Mouse (Mus musculus): Measurements from ENCODE around the gene Kif26a. TPM values are rescaled to one million over a fixed set of nuclear protein-coding genes. Genes with fewer than 3 reads are reported as not detected.
A peak's percentile ranks its signal among the peaks of the same experiment; 100 is the strongest.

Gene Kif26a
- polyA plus RNA-seq, 1 experiment from 2014 or later = 2.4 TPM

GRCm38 (mm10) chr12:112151980-112152362 lies 6.0 kb downstream of the Kif26a start:
- Histone ChIP-seq H3K27ac (no peak overlapping the region), H3K9me3 (replicated peaks) (no peaks in the 10 kb centered on the region), H3K4me3 (no peak overlapping the region), H3K4me2 (no peak overlapping the region), H3K36me3 (no peaks in the 10 kb centered on the region), H3K9ac (no peak overlapping the region), H3K27me3 (peaks cover 19% of the 10 kb centered on the region), H3K4me1 (replicated peaks) (peaks cover 49% of the 10 kb centered on the region)
- ATAC-seq (replicated peaks; ENCODE audit: insufficient number of reproducible peaks, insufficient read depth, low FRiP score, low read depth) = no peak
- 58% methylated on average over 6 of the region's 6 CpGs for WGBS

- Histone ChIP-seq H3K27me3 (peaks cover 11% of the 10 kb centered on the region), H3K4me2 (0 out of 2 replicates have a peak overlapping the region, but pooled peaks have one; percentile 8), H3K4me1 (replicated peaks) (peaks cover 46% of the 10 kb centered on the region), H3K4me3 (no peak overlapping the region), H3K9ac (no peak overlapping the region), H3K27ac (peak overlapping the region; percentile 82), H3K9me3 (replicated peaks) (no peaks in the 10 kb centered on the region), H3K36me3 (no peaks in the 10 kb centered on the region)
- WGBS = 70% methylated on average over 12 of the region's 12 CpGs
- ATAC-seq (replicated peaks; ENCODE audit: insufficient number of reproducible peaks, insufficient read depth, low FRiP score, low read depth) = 0 out of 2 replicates have a peak, but pooled peaks have one; percentile 6
Observed at GRCm38 (mm10) chr12:112153597-112153996, 7.6 kb downstream of the Kif26a start.

GRCm38 (mm10) chr12:112154476-112154875 lies 8.5 kb downstream of the Kif26a start:
- H3K4me1 ChIP-seq (replicated peaks) = peaks cover 42% of the 10 kb centered on the region
- peak overlapping the region; percentile 82 for H3K27ac ChIP-seq
- no peak for ATAC-seq (replicated peaks; ENCODE audit: insufficient number of reproducible peaks, insufficient read depth, low FRiP score, low read depth)
- no peaks in the 10 kb centered on the region for H3K9me3 ChIP-seq (replicated peaks)
- H3K36me3 ChIP-seq = no peaks in the 10 kb centered on the region
- no peak overlapping the region for H3K4me3 ChIP-seq
- H3K4me2 ChIP-seq = no peak overlapping the region
- 0 out of 2 replicates have a peak, but pooled peaks cover 7% of the 10 kb centered on the region for H3K27me3 ChIP-seq
- 58% methylated on average over 5 of the region's 5 CpGs for WGBS
- no peak overlapping the region for H3K9ac ChIP-seq

GRCm38 (mm10) chr12:112155218-112156051 lies 9.4 kb downstream of the Kif26a start:
- Histone ChIP-seq H3K36me3 (no peaks in the 10 kb centered on the region), H3K9me3 (replicated peaks) (no peaks in the 10 kb centered on the region), H3K27me3 (0 out of 2 replicates have a peak, but pooled peaks cover 7% of the 10 kb centered on the region), H3K4me2 (peak overlapping the region; percentile 13; the same call in 1 of the 2 replicates), H3K9ac (no peak overlapping the region), H3K4me3 (no peak overlapping the region), H3K27ac (peak overlapping the region; percentile 82), H3K4me1 (replicated peaks) (peaks cover 35% of the 10 kb centered on the region)
- WGBS = 55% methylated on average over 16 of the region's 16 CpGs
- peak; percentile 42 for ATAC-seq (replicated peaks; ENCODE audit: insufficient number of reproducible peaks, insufficient read depth, low FRiP score, low read depth)

- no peak for ATAC-seq (replicated peaks; ENCODE audit: insufficient number of reproducible peaks, insufficient read depth, low FRiP score, low read depth)
- WGBS = 88% methylated on average over 6 of the region's 6 CpGs
- peaks cover 28% of the 10 kb centered on the region for H3K4me1 ChIP-seq (replicated peaks)
- 0 out of 2 replicates have a peak, but pooled peaks cover 8% of the 10 kb centered on the region for H3K27me3 ChIP-seq
- no peak overlapping the region for H3K4me2 ChIP-seq
- no peaks in the 10 kb centered on the region for H3K36me3 ChIP-seq
- H3K4me3 ChIP-seq = no peak overlapping the region
- no peaks in the 10 kb centered on the region for H3K9me3 ChIP-seq (replicated peaks)
- H3K27ac ChIP-seq = no peak overlapping the region
- H3K9ac ChIP-seq = no peak overlapping the region
Observed at GRCm38 (mm10) chr12:112156804-112157203, 10.8 kb downstream of the Kif26a start.

- 61% methylated on average over 8 of the region's 8 CpGs for WGBS
Observed at GRCm38 (mm10) chr12:112158246-112158645, 12.2 kb downstream of the Kif26a start.

GRCm38 (mm10) chr12:112158784-112159183 lies 12.8 kb downstream of the Kif26a start:
- Histone ChIP-seq H3K27me3 (0 out of 2 replicates have a peak, but pooled peaks cover 13% of the 10 kb centered on the region), H3K4me2 (no peak overlapping the region), H3K4me3 (no peak overlapping the region), H3K27ac (no peak overlapping the region), H3K9me3 (replicated peaks) (no peaks in the 10 kb centered on the region), H3K9ac (no peak overlapping the region), H3K36me3 (no peaks in the 10 kb centered on the region), H3K4me1 (replicated peaks) (peaks cover 26% of the 10 kb centered on the region)
- ATAC-seq (replicated peaks; ENCODE audit: insufficient number of reproducible peaks, insufficient read depth, low FRiP score, low read depth) = no peak

More at GRCm38 (mm10) chr12:112158246-112158645, 12.2 kb downstream of the Kif26a start:
- no peaks in the 10 kb centered on the region for H3K9me3 ChIP-seq (replicated peaks)
- no peak overlapping the region for H3K27ac ChIP-seq
- no peak overlapping the region for H3K4me3 ChIP-seq
- no peak overlapping the region for H3K4me2 ChIP-seq
- no peak overlapping the region for H3K9ac ChIP-seq
- peaks cover 28% of the 10 kb centered on the region for H3K4me1 ChIP-seq (replicated peaks)
- H3K27me3 ChIP-seq = 0 out of 2 replicates have a peak, but pooled peaks cover 13% of the 10 kb centered on the region
- no peak for ATAC-seq (replicated peaks; ENCODE audit: insufficient number of reproducible peaks, insufficient read depth, low FRiP score, low read depth)
- no peaks in the 10 kb centered on the region for H3K36me3 ChIP-seq

- no peaks in the 10 kb centered on the region for H3K36me3 ChIP-seq
- H3K4me3 ChIP-seq = no peak overlapping the region
- WGBS = 25% methylated on average over 16 of the region's 16 CpGs
- 0 out of 2 replicates have a peak, but pooled peaks cover 6% of the 10 kb centered on the region for H3K27me3 ChIP-seq
- no peak overlapping the region for H3K4me2 ChIP-seq
- H3K4me1 ChIP-seq (replicated peaks) = peaks cover 23% of the 10 kb centered on the region
- H3K9ac ChIP-seq = no peak overlapping the region
- H3K9me3 ChIP-seq (replicated peaks) = no peaks in the 10 kb centered on the region
- no peak overlapping the region for H3K27ac ChIP-seq
- peak; percentile 71 for ATAC-seq (replicated peaks; ENCODE audit: insufficient number of reproducible peaks, insufficient read depth, low FRiP score, low read depth)
Observed at GRCm38 (mm10) chr12:112163981-112164839, 18.2 kb downstream of the Kif26a start.

GRCm38 (mm10) chr12:112164840-112165219 lies 18.8 kb downstream of the Kif26a start:
- no peaks in the 10 kb centered on the region for H3K9me3 ChIP-seq (replicated peaks)
- H3K4me3 ChIP-seq = no peak overlapping the region
- H3K27me3 ChIP-seq = 0 out of 2 replicates have a peak, but pooled peaks cover 6% of the 10 kb centered on the region
- H3K4me1 ChIP-seq (replicated peaks) = peaks cover 29% of the 10 kb centered on the region
- no peak overlapping the region for H3K27ac ChIP-seq
- no peak overlapping the region for H3K9ac ChIP-seq
- H3K36me3 ChIP-seq = no peaks in the 10 kb centered on the region
- ATAC-seq (replicated peaks; ENCODE audit: insufficient number of reproducible peaks, insufficient read depth, low FRiP score, low read depth) = no peak
- H3K4me2 ChIP-seq = no peak overlapping the region
- 71% methylated on average over 6 of the region's 6 CpGs for WGBS

- Histone ChIP-seq H3K27me3 (no peaks in the 10 kb centered on the region), H3K36me3 (no peaks in the 10 kb centered on the region), H3K4me1 (replicated peaks) (peaks cover 26% of the 10 kb centered on the region), H3K4me2 (no peak overlapping the region), H3K4me3 (no peak overlapping the region), H3K27ac (no peak overlapping the region), H3K9ac (no peak overlapping the region), H3K9me3 (replicated peaks) (no peaks in the 10 kb centered on the region)
- WGBS = 52% methylated on average over 5 of the region's 5 CpGs
- ATAC-seq (replicated peaks; ENCODE audit: insufficient number of reproducible peaks, insufficient read depth, low FRiP score, low read depth) = no peak
Observed at GRCm38 (mm10) chr12:112169240-112169639, 23.2 kb downstream of the Kif26a start.
